Comparison of ENCODE assay signal across 8 mouse cellular contexts in genomic region chr2:121008664-121009007, GRCm38 (mm10). TPM values are rescaled to one million over a fixed set of nuclear protein-coding genes. Genes with fewer than 3 reads are reported as not detected.
A peak's percentile ranks its signal among the peaks of the same experiment; 100 is the strongest.
DNase-seq lines count a peak whose midpoint lies in the region; ATAC-seq and TF ChIP-seq lines count a peak whose summit lies in the region.

No protein-coding gene starts in this region.

- TF ChIP-seq EP300 in lung, postnatal 0 days (IDR thresholded peaks at IDR 0.05): no peak

- H3K36me3 ChIP-seq in lung, postnatal 0 days (ENCODE audit: insufficient read depth, low read length): peaks cover 20% of the 10 kb centered on the region; the same call in 1 of the 2 replicates
- H3K36me3 ChIP-seq in limb, embryonic 11.5 days (ENCODE audit: control insufficient read depth, insufficient read depth, low read length): no peaks in the 10 kb centered on the region

- H3K4me1 ChIP-seq in lung, postnatal 0 days (ENCODE audit: insufficient read depth, low read depth, low read length): peaks cover 6% of the 10 kb centered on the region; the same call in 1 of the 2 replicates
- no peaks in the 10 kb centered on the region for H3K4me1 ChIP-seq in embryonic fibroblast, embryonic 13.5 days (ENCODE audit: control insufficient read depth, insufficient read depth, low read length)
- H3K4me1 ChIP-seq in limb, embryonic 11.5 days (ENCODE audit: control insufficient read depth, insufficient read depth, low read length): peaks cover 6% of the 10 kb centered on the region; the same call in 1 of the 2 replicates
- peaks cover 10% of the 10 kb centered on the region for H3K4me1 ChIP-seq in olfactory bulb, adult 2 months (ENCODE audit: control insufficient read depth, insufficient read depth, low read length)

- H3K9me3 ChIP-seq in lung, postnatal 0 days (ENCODE audit: low read length): no peaks in the 10 kb centered on the region
- no peaks in the 10 kb centered on the region for H3K9me3 ChIP-seq in limb, embryonic 11.5 days (ENCODE audit: control insufficient read depth, low read length)

- under 1% methylated on average over 12 of the region's 12 CpGs for WGBS in lung, postnatal 0 days
- WGBS in limb, embryonic 11.5 days: 2% methylated on average over 12 of the region's 12 CpGs
- WGBS in olfactory bulb, adult 2 months: 1% methylated on average over 12 of the region's 12 CpGs

- H3K27ac ChIP-seq in lung, postnatal 0 days (ENCODE audit: low read length): no peak overlapping the region
- no peak overlapping the region for H3K27ac ChIP-seq in embryonic fibroblast, embryonic 13.5 days (ENCODE audit: insufficient read depth, low read length)
- no peak overlapping the region for H3K27ac ChIP-seq in limb, embryonic 11.5 days (replicated peaks; ENCODE audit: low read depth, low read length)
- H3K27ac ChIP-seq in olfactory bulb, adult 2 months (ENCODE audit: insufficient read depth, low read depth, low read length): no peak overlapping the region

- no peaks in the 10 kb centered on the region for H3K27me3 ChIP-seq in lung, postnatal 0 days (replicated peaks; ENCODE audit: insufficient read depth, low read length)
- no peaks in the 10 kb centered on the region for H3K27me3 ChIP-seq in limb, embryonic 11.5 days (ENCODE audit: control insufficient read depth, insufficient read depth, low read length)

- peak; percentile 19 for DNase-seq in lung, postnatal 0 days (ENCODE audit: low spot score)
- DNase-seq in lung, postnatal 4 days: no peak
- no peak for DNase-seq in limb, embryonic 11.5 days (ENCODE audit: low spot score)
- no peak for DNase-seq in cerebellum, postnatal 36 days
- DNase-seq in gastrocnemius, adult 18-20 months (ENCODE audit: low spot score): no peak
- no peak for DNase-seq in adrenal gland, adult 18-20 months (ENCODE audit: low spot score in 2 of 2)

- peak overlapping the region; percentile 76 for H3K4me2 ChIP-seq in lung, postnatal 0 days (replicated peaks; ENCODE audit: low read depth, low read length)
- H3K4me2 ChIP-seq in limb, embryonic 11.5 days (ENCODE audit: low read depth, severe bottlenecking): peak overlapping the region; percentile 86

- H3K9ac ChIP-seq in lung, postnatal 0 days (replicated peaks; ENCODE audit: low read depth): peak overlapping the region; percentile 41
- H3K9ac ChIP-seq in limb, embryonic 11.5 days (ENCODE audit: low read length): peak overlapping the region; percentile 52

- TF ChIP-seq CTCF in lung, postnatal 0 days (IDR thresholded peaks at IDR 0.05): no peak
- TF ChIP-seq CTCF in embryonic fibroblast, embryonic 13.5 days (IDR thresholded peaks at IDR 0.05; ENCODE audit: borderline replicate concordance, insufficient read depth, low read length): no peak
- TF ChIP-seq CTCF in olfactory bulb, adult 2 months (IDR thresholded peaks at IDR 0.05; ENCODE audit: insufficient read depth, low read depth, low read length): no peak

- ATAC-seq in lung, postnatal 0 days: no peak
- peak; percentile 14; the same call in 1 of the 2 replicates for ATAC-seq in limb, embryonic 11.5 days (ENCODE audit: insufficient number of reproducible peaks, low FRiP score, low TSS enrichment, low read depth)

- no peak for TF ChIP-seq POLR2A in embryonic fibroblast, embryonic 13.5 days (IDR thresholded peaks at IDR 0.05; ENCODE audit: low read depth, low read length)
- no peak for TF ChIP-seq POLR2A in olfactory bulb, adult 2 months (IDR thresholded peaks at IDR 0.05; ENCODE audit: insufficient read depth, low read depth, low read length)

- peak overlapping the region; percentile 62 for H3K4me3 ChIP-seq in lung, postnatal 0 days (ENCODE audit: low read depth, low read length)
- peak overlapping the region; percentile 90 for H3K4me3 ChIP-seq in embryonic fibroblast, embryonic 13.5 days (ENCODE audit: insufficient read depth, low read length)
- H3K4me3 ChIP-seq in limb, embryonic 11.5 days (ENCODE audit: low read depth, low read length): peak overlapping the region; percentile 64
- H3K4me3 ChIP-seq in olfactory bulb, adult 2 months (ENCODE audit: insufficient read depth, low read depth, low read length): peak overlapping the region; percentile 83

RNA-seq across cellular contexts. Expression of gene Ccndbp1, which starts 0.4 kb away (rescaled TPM):
- polyA plus RNA-seq in lung, postnatal 0 days (2015; fragmentation: Nextera tagmentation; extraction: Ambion mirVana): 55.6 and 56.8 TPM in 2 replicates
- polyA plus RNA-seq in embryonic fibroblast, embryonic 13.5 days (2011; ENCODE audit: insufficient read length, low read depth, missing spikeins): 31.8 and 37.2 TPM in 2 replicates
- polyA plus RNA-seq in limb, embryonic 11.5 days (2014; fragmentation: Nextera tagmentation; extraction: Ambion mirVana): 32.7 and 36.6 TPM in 2 replicates
- polyA plus RNA-seq in olfactory bulb, adult 2 months (2012; ENCODE audit: insufficient read depth, insufficient read length, low replicate concordance, missing spikeins): not detected in 2 replicates
- 10 to 100 TPM; 32.8 to 37.9 TPM for total RNA-seq in gastrocnemius, adult 18-20 months (2021)
- 10 to 100 TPM; 45.5 to 46.0 TPM for total RNA-seq in adrenal gland, adult 18-20 months (2021)

RNA-seq across cellular contexts. Expression of gene Epb42, which starts 28.2 kb away (rescaled TPM):
- polyA plus RNA-seq in lung, postnatal 0 days (2015; fragmentation: Nextera tagmentation; extraction: Ambion mirVana): 1.4 and 2.3 TPM in 2 replicates
- polyA plus RNA-seq in embryonic fibroblast, embryonic 13.5 days (2011; ENCODE audit: insufficient read length, low read depth, missing spikeins): not detected in 2 replicates
- polyA plus RNA-seq in limb, embryonic 11.5 days (2014; fragmentation: Nextera tagmentation; extraction: Ambion mirVana): 3.0 and 4.8 TPM in 2 replicates
- polyA plus RNA-seq in olfactory bulb, adult 2 months (2012; ENCODE audit: insufficient read depth, insufficient read length, low replicate concordance, missing spikeins): not detected in 2 replicates
- total RNA-seq in gastrocnemius, adult 18-20 months (2021): not detected
- total RNA-seq in adrenal gland, adult 18-20 months (2021): under 1 TPM in 1 of 2 experiments, not detected in 1; 0.22 TPM

RNA-seq across cellular contexts. Expression of gene Tmem62, which starts 31.8 kb away (rescaled TPM):
- polyA plus RNA-seq in lung, postnatal 0 days (2015; fragmentation: Nextera tagmentation; extraction: Ambion mirVana): 13.2 and 13.5 TPM in 2 replicates
- 5.0 and 8.0 TPM in 2 replicates for polyA plus RNA-seq in embryonic fibroblast, embryonic 13.5 days (2011; ENCODE audit: insufficient read length, low read depth, missing spikeins)
- 0.93 and 1.9 TPM in 2 replicates for polyA plus RNA-seq in limb, embryonic 11.5 days (2014; fragmentation: Nextera tagmentation; extraction: Ambion mirVana)
- not detected in 2 replicates for polyA plus RNA-seq in olfactory bulb, adult 2 months (2012; ENCODE audit: insufficient read depth, insufficient read length, low replicate concordance, missing spikeins)
- 1 to 10 TPM; 3.0 to 4.2 TPM for total RNA-seq in gastrocnemius, adult 18-20 months (2021)
- 10 to 100 TPM in 1 of 2 experiments, 1 to 10 TPM in 1; 9.3 to 23.0 TPM for total RNA-seq in adrenal gland, adult 18-20 months (2021)

RNA-seq across cellular contexts. Expression of gene Ubr1, which starts 38.1 kb away (rescaled TPM):
- 25.1 and 29.9 TPM in 2 replicates for polyA plus RNA-seq in lung, postnatal 0 days (2015; fragmentation: Nextera tagmentation; extraction: Ambion mirVana)
- 24.8 and 25.4 TPM in 2 replicates for polyA plus RNA-seq in embryonic fibroblast, embryonic 13.5 days (2011; ENCODE audit: insufficient read length, low read depth, missing spikeins)
- polyA plus RNA-seq in limb, embryonic 11.5 days (2014; fragmentation: Nextera tagmentation; extraction: Ambion mirVana): 23.2 and 27.7 TPM in 2 replicates
- polyA plus RNA-seq in olfactory bulb, adult 2 months (2012; ENCODE audit: insufficient read depth, insufficient read length, low replicate concordance, missing spikeins): not detected in 2 replicates
- total RNA-seq in gastrocnemius, adult 18-20 months (2021): 10 to 100 TPM; 25.7 to 26.3 TPM
- total RNA-seq in adrenal gland, adult 18-20 months (2021): 10 to 100 TPM; 24.8 to 27.3 TPM
